In the genomic region with DNA sequence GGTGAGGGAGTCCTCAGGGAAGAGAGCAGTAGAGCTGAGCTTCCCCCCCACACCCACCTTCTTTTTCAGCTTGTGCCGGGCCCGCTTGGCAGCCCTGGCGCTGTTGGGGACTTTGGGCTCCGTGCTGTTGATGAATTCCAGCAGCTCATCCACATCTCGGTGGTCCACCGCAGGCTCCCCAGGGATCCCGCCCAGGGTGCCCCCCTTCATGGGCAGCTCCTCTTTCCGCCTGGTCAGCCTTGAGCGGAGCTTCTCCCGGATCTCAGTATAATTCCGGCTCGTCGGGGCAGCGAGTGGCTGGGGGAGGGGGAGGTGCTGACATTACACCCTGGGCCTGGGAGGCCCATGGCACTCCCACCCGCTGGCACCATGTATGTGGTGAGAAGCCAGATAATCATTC, we compare ENCODE assay signal across 28 mouse cellular contexts.
"Had no signal": no experiment of that assay in that cellular context is flagged by ENCODE, and none has a peak within 500 bp of the region (broad histone marks: within the 10 kb centered on the region; RNA-seq: fewer than 3 reads in every experiment).

No protein-coding gene starts in this region.

- DNase-seq: gastrocnemius, adult 2 months; gastrocnemius, postnatal 10 days; gastrocnemius, postnatal 25 days; heart, adult 2 months; heart, postnatal 4 days; kidney, adult 18-20 months; kidney, adult 9 months; kidney, postnatal 10 days; kidney, postnatal 25 days; liver; liver, embryonic 13.5 days; liver, postnatal 0 days had no signal

- H3K9ac ChIP-seq: heart, embryonic 13.5 days; heart, embryonic 15.5 days; hindbrain, embryonic 12.5 days; hindbrain, embryonic 15.5 days; intestine, embryonic 15.5 days; kidney, embryonic 15.5 days; limb, embryonic 12.5 days; liver, embryonic 13.5 days; liver, embryonic 15.5 days; liver, postnatal 0 days had no signal

- ATAC-seq: inflammation-experienced regulatory T-cells, adult 6 months; intestine, embryonic 15.5 days; intestine, postnatal 0 days; liver, postnatal 0 days had no signal

- H3K4me1 ChIP-seq: heart, embryonic 13.5 days; heart, embryonic 15.5 days; hindbrain, embryonic 10.5 days; hindbrain, embryonic 12.5 days; hindbrain, embryonic 15.5 days; intestine, embryonic 15.5 days; kidney, embryonic 15.5 days; limb, embryonic 10.5 days; limb, embryonic 12.5 days had no signal

- H3K27ac ChIP-seq: gastrocnemius, adult 2 months; heart, adult 2 months; heart, embryonic 13.5 days; heart, embryonic 15.5 days; hindbrain, embryonic 10.5 days; hindbrain, embryonic 12.5 days; hindbrain, embryonic 15.5 days; intestine, embryonic 15.5 days; kidney, embryonic 15.5 days; layer of hippocampus, adult 2 months; left cerebral cortex, adult 2 months; limb, embryonic 10.5 days; limb, embryonic 12.5 days; liver, embryonic 13.5 days; liver, embryonic 15.5 days had no signal

- H3K4me3 ChIP-seq: gastrocnemius, adult 2 months; heart, adult 2 months; heart, embryonic 13.5 days; heart, embryonic 15.5 days; hindbrain, embryonic 10.5 days; hindbrain, embryonic 12.5 days; hindbrain, embryonic 15.5 days; intestine, embryonic 15.5 days; kidney, embryonic 15.5 days; layer of hippocampus, adult 2 months; left cerebral cortex, adult 2 months; limb, embryonic 10.5 days; limb, embryonic 12.5 days; liver, embryonic 13.5 days; liver, embryonic 15.5 days had no signal

- H3K4me2 ChIP-seq: heart, embryonic 11.5 days; heart, embryonic 13.5 days; heart, embryonic 15.5 days; hindbrain, embryonic 12.5 days; hindbrain, embryonic 15.5 days; intestine, embryonic 15.5 days; kidney, embryonic 15.5 days; limb, embryonic 12.5 days; liver, embryonic 11.5 days; liver, embryonic 13.5 days; liver, embryonic 15.5 days had no signal

- H3K27me3 ChIP-seq: heart, embryonic 13.5 days; heart, embryonic 15.5 days; hindbrain, embryonic 12.5 days; hindbrain, embryonic 15.5 days; intestine, embryonic 15.5 days; kidney, embryonic 15.5 days; limb, embryonic 12.5 days; liver, embryonic 13.5 days; liver, embryonic 15.5 days had no signal

- H3K9me3 ChIP-seq: heart, embryonic 13.5 days; heart, embryonic 15.5 days; hindbrain, embryonic 10.5 days; hindbrain, embryonic 12.5 days; hindbrain, embryonic 15.5 days; intestine, embryonic 15.5 days; kidney, embryonic 15.5 days; limb, embryonic 10.5 days; limb, embryonic 12.5 days; liver, embryonic 13.5 days; liver, embryonic 15.5 days had no signal
